Mouse (Mus musculus) B cell, adult 2 months (primary cell): ENCODE measurements around the gene Gm3286.
"Not testable (repeated sequence)": the region's sequence is repeated elsewhere in the genome, so short reads cannot be mapped to it uniquely, and the experiment has no call there.

Experiments
- DNase-seq, 2 experiments: peaks; one replicate each; pipeline ENCODE4 v3.0.0; 2022

The Gm3286 gene

DNA sequence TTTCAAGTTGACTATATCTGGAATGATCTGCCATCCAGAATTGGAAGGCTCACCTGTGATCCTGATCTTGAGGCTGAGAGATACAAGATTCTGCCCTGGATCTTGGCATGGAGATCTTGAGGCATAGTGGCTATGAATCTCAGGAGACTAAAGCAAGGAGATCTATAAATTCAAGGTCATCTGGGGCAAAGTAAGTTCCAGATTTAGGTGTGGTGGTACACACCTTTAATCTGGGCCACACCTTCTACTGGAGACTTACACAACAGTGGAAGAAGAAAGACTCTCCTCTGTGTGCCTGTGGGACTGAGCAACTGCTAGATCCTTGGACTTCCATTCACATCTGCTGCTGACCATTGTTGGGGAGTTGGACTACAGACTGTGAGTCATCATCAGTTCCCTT lies at the start of gene Gm3286:
Gene Gm3286, plus strand, starts transcription at position 301 of the 400 bp plus-strand sequence.
- not testable (repeated sequence) for DNase-seq
